Mouse (Mus musculus): ENCODE results near the gene Zdhhc14. TPM values are rescaled to one million over a fixed set of nuclear protein-coding genes. Genes with fewer than 3 reads are reported as not detected.

Zdhhc14 gene
- polyA plus RNA-seq (2016; fragmentation: Nextera tagmentation; extraction: Ambion mirVana): 4.1 and 4.3 TPM in 2 replicates

DNA sequence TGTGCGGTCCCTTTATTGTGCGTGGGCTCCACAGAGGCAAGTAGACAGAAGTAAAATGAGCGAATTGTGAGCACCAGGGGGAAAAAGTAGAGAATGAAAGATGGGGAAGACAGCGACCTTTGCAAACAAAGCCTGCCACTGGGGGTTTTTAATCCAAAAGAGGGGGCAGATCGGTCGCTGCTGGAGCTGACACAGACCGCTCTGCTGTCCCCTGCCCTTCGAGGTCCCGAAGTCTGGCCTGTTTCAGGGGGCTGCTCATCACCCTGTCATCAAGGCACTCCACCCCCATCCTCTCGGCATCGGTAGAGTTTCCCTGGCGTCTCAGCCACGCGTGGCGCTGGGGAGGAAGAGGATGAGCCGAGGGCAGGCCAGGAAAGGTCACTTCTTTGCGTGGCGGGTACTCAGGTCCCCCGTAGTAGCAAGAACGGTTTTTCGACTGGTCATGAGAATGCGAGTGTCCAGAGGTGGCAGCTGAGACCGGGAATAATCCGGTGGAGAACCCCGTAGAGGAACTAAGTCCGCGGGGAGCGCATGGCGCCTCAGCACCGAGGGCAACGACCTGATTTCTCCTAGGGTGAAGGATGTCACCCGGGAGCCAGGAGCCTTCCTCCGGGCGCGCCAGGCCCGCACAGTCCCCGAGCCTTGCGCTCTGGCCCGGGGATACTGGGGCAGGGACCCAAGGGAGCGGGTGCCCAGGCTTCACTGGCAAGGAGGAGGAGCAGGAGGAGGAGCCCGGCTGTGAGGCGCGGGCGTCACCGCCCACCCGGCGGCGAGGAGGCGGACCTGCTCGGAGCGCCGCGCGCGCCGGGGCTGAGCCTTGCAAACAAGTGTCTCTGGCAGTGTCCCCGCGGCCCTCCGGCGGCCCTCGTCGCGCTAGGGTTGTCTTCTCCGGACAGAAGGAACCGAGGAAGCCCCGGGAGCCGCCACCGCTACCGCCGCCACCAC is at the start of gene Zdhhc14:
TSS of gene Zdhhc14 (plus strand) at position 757 of the 945 bp plus-strand sequence.
- peaks cover 23% of the 10 kb centered on the region for H3K4me1 ChIP-seq
- under 1% methylated on average over 69 of the region's 70 CpGs for WGBS

GRCm38 (mm10) chr17:5443260-5443659 is 49.1 kb upstream of the Zdhhc14 start:
- no peaks in the 10 kb centered on the region for H3K9me3 ChIP-seq
- no peak overlapping the region for H3K9ac ChIP-seq (replicated peaks)
- 80% methylated on average over 3 of the region's 3 CpGs for WGBS
- no peak overlapping the region for H3K4me2 ChIP-seq (replicated peaks)
- no peak overlapping the region for H3K27ac ChIP-seq (replicated peaks)
- H3K4me1 ChIP-seq: peaks cover 11% of the 10 kb centered on the region
- no peak overlapping the region for H3K4me3 ChIP-seq
- no peak for ATAC-seq (ENCODE audit: low FRiP score, low read depth)
- peaks cover 3% of the 10 kb centered on the region for H3K27me3 ChIP-seq
- no peaks in the 10 kb centered on the region for H3K36me3 ChIP-seq

More for the DNA sequence above, at the start of gene Zdhhc14:
- Histone ChIP-seq H3K4me2 (replicated peaks) (peak within 1 kb of the TSS; percentile 96), H3K9me3 (no peaks in the 10 kb centered on the region), H3K9ac (replicated peaks) (peak within 1 kb of the TSS; percentile 74), H3K27ac (replicated peaks) (peak within 1 kb of the TSS; percentile 96), H3K36me3 (no peaks in the 10 kb centered on the region), H3K27me3 (peaks cover 36% of the 10 kb centered on the region), H3K4me3 (peak within 1 kb of the TSS; percentile 76)
- ATAC-seq (ENCODE audit: low FRiP score, low read depth): peak; percentile 87

DNA sequence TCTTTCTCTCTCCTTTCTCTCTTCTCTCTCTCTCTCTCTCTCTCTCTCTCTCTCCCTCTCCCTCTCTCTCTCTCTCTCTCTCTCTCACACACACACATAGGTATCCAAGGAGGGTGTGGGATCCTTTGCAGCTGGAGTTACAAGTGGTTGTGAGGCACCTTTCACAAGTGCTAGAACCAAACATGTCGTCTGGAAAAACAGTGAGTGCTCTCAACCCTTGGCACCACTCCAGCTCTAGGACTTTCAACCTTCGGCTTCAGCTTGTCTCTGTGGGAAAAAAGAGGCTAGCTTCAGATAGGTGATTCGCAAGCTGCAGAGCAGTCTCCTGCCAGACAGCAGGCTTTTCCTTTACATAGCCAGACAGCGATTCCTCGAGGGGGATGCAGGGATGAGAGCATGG is 48.6 kb upstream of the Zdhhc14 start:
- no peaks in the 10 kb centered on the region for H3K9me3 ChIP-seq
- H3K27ac ChIP-seq (replicated peaks): no peak overlapping the region
- H3K9ac ChIP-seq (replicated peaks): no peak overlapping the region
- ATAC-seq (ENCODE audit: low FRiP score, low read depth): no peak
- no peak overlapping the region for H3K4me3 ChIP-seq
- H3K4me2 ChIP-seq (replicated peaks): no peak overlapping the region
- H3K4me1 ChIP-seq: peaks cover 11% of the 10 kb centered on the region
- H3K36me3 ChIP-seq: no peaks in the 10 kb centered on the region
- H3K27me3 ChIP-seq: peaks cover 3% of the 10 kb centered on the region
- WGBS: 72% methylated on average over 5 of the region's 5 CpGs

DNA sequence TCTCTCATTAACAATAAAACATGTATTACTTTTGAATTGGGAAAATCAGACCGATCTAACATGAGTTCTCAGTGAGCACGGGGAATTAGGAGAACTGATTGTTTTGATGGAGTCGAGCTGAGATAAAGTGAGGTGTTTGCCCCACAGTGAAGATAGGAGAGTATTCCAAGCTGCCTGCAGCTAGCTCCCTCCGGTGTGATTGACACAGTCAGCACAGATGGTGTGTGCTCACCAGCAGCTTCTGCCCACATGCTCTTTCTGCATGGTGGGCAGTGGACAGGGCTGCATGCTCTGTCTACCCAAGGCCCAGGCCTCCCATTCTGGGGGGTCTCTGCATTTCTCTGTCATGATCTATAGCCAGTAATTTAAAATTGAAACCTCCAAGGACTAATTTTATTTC is 38.7 kb upstream of the Zdhhc14 start:
- Histone ChIP-seq H3K4me3 (no peak overlapping the region), H3K9ac (replicated peaks) (no peak overlapping the region), H3K27me3 (no peaks in the 10 kb centered on the region), H3K36me3 (no peaks in the 10 kb centered on the region), H3K4me1 (no peaks in the 10 kb centered on the region), H3K9me3 (no peaks in the 10 kb centered on the region), H3K4me2 (replicated peaks) (no peak overlapping the region), H3K27ac (replicated peaks) (no peak overlapping the region)
- 89% methylated on average over 4 of the region's 4 CpGs for WGBS
- ATAC-seq (ENCODE audit: low FRiP score, low read depth): no peak

DNA sequence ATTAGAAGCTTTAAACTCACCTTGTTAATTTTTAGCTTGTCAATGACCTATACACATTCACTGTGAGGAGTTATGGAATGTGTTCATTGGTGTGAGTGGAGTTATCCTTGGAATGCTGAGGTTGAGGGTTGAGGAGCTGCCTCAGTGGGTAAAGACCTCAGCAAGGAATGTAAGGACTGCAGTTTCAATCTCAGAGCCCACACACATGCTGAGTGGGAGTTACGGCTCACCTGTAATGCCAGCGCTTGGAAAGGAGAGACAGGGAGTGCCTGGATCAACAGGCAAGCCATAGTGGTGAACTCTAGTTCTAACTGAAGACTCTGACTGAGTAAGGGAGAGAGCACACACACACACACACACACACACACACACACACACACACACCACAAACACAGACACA is 28.4 kb upstream of the Zdhhc14 start:
- Histone ChIP-seq H3K4me2 (replicated peaks) (no peak overlapping the region), H3K9ac (replicated peaks) (no peak overlapping the region), H3K9me3 (no peaks in the 10 kb centered on the region), H3K4me3 (no peak overlapping the region), H3K27ac (replicated peaks) (no peak overlapping the region), H3K27me3 (no peaks in the 10 kb centered on the region), H3K36me3 (no peaks in the 10 kb centered on the region), H3K4me1 (no peaks in the 10 kb centered on the region)
- no peak for ATAC-seq (ENCODE audit: low FRiP score, low read depth)
- WGBS: 64% methylated on average over 2 of the region's 2 CpGs

DNA sequence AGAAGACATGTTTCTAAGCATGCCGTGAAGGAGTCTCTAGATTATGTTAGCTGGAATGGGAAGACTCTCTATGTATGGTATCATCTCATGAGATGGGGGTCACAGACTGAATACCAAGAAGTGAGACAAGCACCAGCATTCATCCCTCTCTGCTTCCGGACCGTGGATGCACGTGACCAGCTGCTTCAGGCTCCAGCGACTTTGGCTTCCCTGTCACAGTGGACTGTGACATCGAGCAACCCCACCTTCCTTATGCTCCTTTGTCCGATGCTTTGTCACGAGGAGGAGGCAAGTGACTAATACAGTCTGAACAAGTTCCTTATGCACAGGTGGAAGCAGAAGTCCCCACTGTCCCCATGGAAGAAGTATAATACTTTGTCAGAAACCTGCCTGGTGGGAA is 25.6 kb upstream of the Zdhhc14 start:
- no peak overlapping the region for H3K9ac ChIP-seq (replicated peaks)
- no peaks in the 10 kb centered on the region for H3K27me3 ChIP-seq
- H3K4me3 ChIP-seq: no peak overlapping the region
- no peak overlapping the region for H3K4me2 ChIP-seq (replicated peaks)
- no peaks in the 10 kb centered on the region for H3K4me1 ChIP-seq
- H3K9me3 ChIP-seq: no peaks in the 10 kb centered on the region
- 81% methylated on average over 8 of the region's 8 CpGs for WGBS
- H3K27ac ChIP-seq (replicated peaks): no peak overlapping the region
- H3K36me3 ChIP-seq: no peaks in the 10 kb centered on the region
- no peak for ATAC-seq (ENCODE audit: low FRiP score, low read depth)

DNA sequence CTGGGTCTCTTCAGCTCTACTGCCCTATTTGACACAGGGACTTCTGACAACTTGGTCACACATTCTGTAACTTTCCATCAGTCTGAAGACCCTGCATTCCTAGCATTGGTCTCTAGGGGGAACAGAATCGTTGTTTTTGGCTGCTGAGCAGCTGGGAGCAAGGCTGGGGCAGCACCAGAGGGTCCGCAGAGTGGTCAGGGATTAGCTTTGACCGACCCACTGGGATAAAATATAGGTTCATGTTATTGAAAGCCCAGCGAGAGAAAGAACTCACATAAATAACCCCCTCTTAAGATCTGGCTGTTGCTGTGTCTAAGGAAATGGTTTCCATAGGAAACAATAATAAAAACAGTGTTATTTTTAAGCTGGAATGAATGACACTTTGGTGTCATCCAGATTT is 25.2 kb upstream of the Zdhhc14 start:
- Histone ChIP-seq H3K27ac (replicated peaks) (no peak overlapping the region), H3K9ac (replicated peaks) (no peak overlapping the region), H3K36me3 (no peaks in the 10 kb centered on the region), H3K9me3 (no peaks in the 10 kb centered on the region), H3K4me3 (no peak overlapping the region), H3K4me2 (replicated peaks) (no peak overlapping the region), H3K27me3 (no peaks in the 10 kb centered on the region), H3K4me1 (no peaks in the 10 kb centered on the region)
- ATAC-seq (ENCODE audit: low FRiP score, low read depth): no peak
- WGBS: 49% methylated on average over 4 of the region's 4 CpGs

- 47% methylated on average over 3 of the region's 3 CpGs for WGBS
- H3K27ac ChIP-seq (replicated peaks): no peak overlapping the region
- H3K27me3 ChIP-seq: no peaks in the 10 kb centered on the region
- H3K9me3 ChIP-seq: no peaks in the 10 kb centered on the region
- no peak overlapping the region for H3K9ac ChIP-seq (replicated peaks)
- no peak overlapping the region for H3K4me3 ChIP-seq
- H3K4me2 ChIP-seq (replicated peaks): no peak overlapping the region
- no peak for ATAC-seq (ENCODE audit: low FRiP score, low read depth)
- no peaks in the 10 kb centered on the region for H3K4me1 ChIP-seq
- no peaks in the 10 kb centered on the region for H3K36me3 ChIP-seq
Measured at GRCm38 (mm10) chr17:5472268-5472667, 20.1 kb upstream of the Zdhhc14 start.

DNA sequence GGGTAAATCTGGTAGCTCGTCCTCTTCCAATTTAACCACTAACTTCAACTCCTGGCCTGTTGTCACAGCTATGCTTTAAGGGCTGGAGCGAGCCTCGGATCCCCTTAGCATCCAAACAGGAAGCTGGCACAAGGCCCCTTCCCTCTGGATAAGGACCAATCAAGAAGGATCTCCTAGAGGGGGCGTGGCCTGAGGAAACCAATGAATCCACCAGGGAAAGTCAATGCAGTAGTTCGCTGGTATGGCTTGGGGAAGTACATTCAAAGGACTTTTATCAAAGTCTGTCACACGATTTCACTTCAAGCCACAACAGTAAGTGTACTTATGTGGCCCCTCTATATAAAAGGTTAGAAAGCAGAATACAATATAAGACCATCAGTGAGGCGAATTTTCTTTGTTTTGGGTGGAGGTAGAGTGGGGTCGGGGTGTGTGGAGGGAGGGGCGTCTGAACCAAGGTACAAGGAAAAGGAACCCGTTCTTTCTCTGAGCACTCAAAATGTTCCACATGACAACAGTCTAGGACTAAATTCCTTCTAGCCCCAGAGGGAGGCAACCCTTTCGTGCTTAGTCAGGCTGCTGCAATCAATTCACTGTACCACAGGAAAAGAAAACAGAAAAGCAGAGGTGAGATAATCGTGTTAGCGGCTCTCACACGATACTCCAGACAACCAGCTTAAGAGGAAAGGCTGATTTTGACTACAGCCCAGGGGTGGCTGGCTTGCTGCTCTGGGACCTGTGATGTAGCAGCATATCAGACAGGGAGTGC is 16.2 kb upstream of the Zdhhc14 start:
- Histone ChIP-seq H3K9me3 (no peaks in the 10 kb centered on the region), H3K27me3 (no peaks in the 10 kb centered on the region), H3K36me3 (no peaks in the 10 kb centered on the region), H3K9ac (replicated peaks) (no peak overlapping the region), H3K27ac (replicated peaks) (no peak overlapping the region), H3K4me3 (no peak overlapping the region), H3K4me2 (replicated peaks) (no peak overlapping the region), H3K4me1 (no peaks in the 10 kb centered on the region)
- WGBS: 69% methylated on average over 14 of the region's 14 CpGs
- no peak for ATAC-seq (ENCODE audit: low FRiP score, low read depth)

DNA sequence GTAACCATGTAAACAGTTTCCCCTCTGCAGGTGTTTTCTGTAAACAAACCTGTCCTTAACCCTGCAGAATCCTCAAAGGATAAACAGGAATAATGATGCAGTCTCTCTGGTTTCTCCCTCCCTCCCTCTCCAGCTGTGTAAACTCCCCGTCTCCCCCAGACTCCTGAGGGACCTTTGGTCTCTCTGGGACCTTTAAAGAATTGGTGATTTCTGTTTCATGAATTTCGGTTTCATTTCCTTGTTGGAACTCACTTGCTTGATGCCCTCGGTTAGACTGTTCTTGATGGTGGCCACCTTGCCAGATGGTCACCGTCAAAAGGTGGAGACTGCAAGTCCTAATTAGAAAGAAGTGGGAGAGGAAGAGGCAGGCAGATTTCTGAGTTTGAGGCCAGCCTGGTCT is 8.9 kb upstream of the Zdhhc14 start:
- Histone ChIP-seq H3K4me1 (no peaks in the 10 kb centered on the region), H3K9ac (replicated peaks) (no peak overlapping the region), H3K4me3 (no peak overlapping the region), H3K27ac (replicated peaks) (no peak overlapping the region), H3K36me3 (no peaks in the 10 kb centered on the region), H3K4me2 (replicated peaks) (no peak overlapping the region), H3K27me3 (peaks cover 3% of the 10 kb centered on the region; the same call in 1 of the 2 replicates), H3K9me3 (no peaks in the 10 kb centered on the region)
- ATAC-seq (ENCODE audit: low FRiP score, low read depth): no peak
- WGBS: 72% methylated on average over 4 of the region's 4 CpGs

DNA sequence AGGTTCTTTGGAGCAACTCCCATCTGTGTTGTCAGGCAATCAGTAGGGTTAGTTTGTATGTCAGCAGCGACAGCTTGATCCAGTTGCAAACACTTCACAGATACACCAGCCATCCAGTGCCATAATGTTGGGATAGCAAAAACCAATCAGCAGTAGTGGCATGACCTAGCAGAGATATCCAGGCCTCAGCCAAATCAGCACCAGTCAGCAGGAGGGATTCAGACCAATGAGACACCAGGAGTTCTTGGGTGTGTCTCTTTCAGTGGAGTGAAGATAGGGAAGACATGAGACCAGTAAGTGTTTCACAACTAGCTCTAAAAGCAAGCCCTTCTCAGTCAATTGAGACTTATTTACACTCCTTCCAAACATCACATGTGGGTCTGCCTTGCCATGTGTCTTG is 7.7 kb upstream of the Zdhhc14 start:
- Histone ChIP-seq H3K9me3 (no peaks in the 10 kb centered on the region), H3K36me3 (no peaks in the 10 kb centered on the region), H3K27ac (replicated peaks) (no peak overlapping the region), H3K9ac (replicated peaks) (no peak overlapping the region), H3K4me3 (no peak overlapping the region), H3K4me1 (no peaks in the 10 kb centered on the region), H3K27me3 (peaks cover 12% of the 10 kb centered on the region; the same call in 1 of the 2 replicates), H3K4me2 (replicated peaks) (no peak overlapping the region)
- ATAC-seq (ENCODE audit: low FRiP score, low read depth): no peak
- 94% methylated on average over 1 of the region's 1 CpGs for WGBS

DNA sequence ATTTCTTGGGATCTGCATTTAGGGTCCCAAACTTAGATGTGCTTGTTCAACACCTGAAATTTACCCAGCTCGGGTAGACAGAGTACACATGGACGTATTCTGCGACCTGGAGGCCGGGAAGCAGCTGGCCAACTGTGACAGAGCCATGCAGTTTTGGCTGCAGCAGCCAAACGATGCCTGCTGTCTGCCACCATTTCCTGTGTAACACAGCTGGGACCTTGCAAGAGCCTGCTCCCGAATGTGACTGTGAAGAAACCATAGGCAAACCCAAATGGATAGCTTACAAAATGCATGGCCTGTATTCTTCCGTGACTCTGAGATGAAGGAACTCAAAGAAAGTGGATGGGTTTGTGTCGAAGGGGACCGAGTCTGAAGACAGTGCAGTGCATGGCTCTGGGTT is 4.2 kb upstream of the Zdhhc14 start:
- no peaks in the 10 kb centered on the region for H3K36me3 ChIP-seq
- WGBS: 74% methylated on average over 9 of the region's 9 CpGs
- H3K4me2 ChIP-seq (replicated peaks): no peak overlapping the region
- ATAC-seq (ENCODE audit: low FRiP score, low read depth): no peak
- no peak overlapping the region for H3K27ac ChIP-seq (replicated peaks)
- H3K9me3 ChIP-seq: no peaks in the 10 kb centered on the region
- no peak overlapping the region for H3K4me3 ChIP-seq
- peaks cover 14% of the 10 kb centered on the region for H3K27me3 ChIP-seq
- H3K4me1 ChIP-seq: peaks cover 7% of the 10 kb centered on the region
- H3K9ac ChIP-seq (replicated peaks): no peak overlapping the region
